8 mouse cellular contexts compared by ENCODE assay signal in genomic region chr6:29395910-29396713, GRCm38 (mm10). TPM values are rescaled to one million over a fixed set of nuclear protein-coding genes. Genes with fewer than 3 reads are reported as not detected.
DNase-seq lines count a peak whose midpoint lies in the region; ATAC-seq and TF ChIP-seq lines count a peak whose summit lies in the region.

TSS of gene Ccdc136 (plus strand) at chr6:29396309.

- no peak for DNase-seq in ES-E14 (ENCODE audit: low read depth, low spot score)
- peak; percentile 73 for DNase-seq in forebrain, embryonic 14.5 days (ENCODE audit: low spot score)
- DNase-seq in heart, postnatal 10 days, result peak; percentile 71 to 73
- peak; percentile 79 to 85 for DNase-seq in kidney, postnatal 4 days
- DNase-seq in liver, postnatal 0 days, result peak; percentile 60
- DNase-seq in urinary bladder, postnatal 10 days (ENCODE audit: low spot score), result peak; percentile 27

- no peaks in the 10 kb centered on the region for H3K9me3 ChIP-seq in ES-E14 (ENCODE audit: control insufficient read depth, insufficient read depth, low read depth, low read length)
- H3K9me3 ChIP-seq in forebrain, embryonic 14.5 days (replicated peaks; ENCODE audit: control insufficient read depth, low read length), result no peaks in the 10 kb centered on the region
- no peaks in the 10 kb centered on the region for H3K9me3 ChIP-seq in liver, postnatal 0 days (ENCODE audit: low read length)
- no peaks in the 10 kb centered on the region for H3K9me3 ChIP-seq in neural tube, embryonic 15.5 days (replicated peaks)

- peak within 1 kb of the TSS; percentile 63 for H3K9ac ChIP-seq in ES-E14 (ENCODE audit: insufficient read depth, low read depth, low read length, poor library complexity, severe bottlenecking)
- peak within 1 kb of the TSS; percentile 81 for H3K9ac ChIP-seq in forebrain, embryonic 14.5 days (ENCODE audit: low read length)
- H3K9ac ChIP-seq in liver, postnatal 0 days (replicated peaks), result no peak within 1 kb of the TSS
- peak within 1 kb of the TSS; percentile 86 for H3K9ac ChIP-seq in neural tube, embryonic 15.5 days (replicated peaks)

- no peak within 1 kb of the TSS for H3K27ac ChIP-seq in ES-E14 (ENCODE audit: insufficient read depth, low read depth, low read length, poor library complexity, severe bottlenecking)
- H3K27ac ChIP-seq in forebrain, embryonic 14.5 days (ENCODE audit: low read depth, low read length), result peak within 1 kb of the TSS; percentile 80
- no peak within 1 kb of the TSS for H3K27ac ChIP-seq in liver, postnatal 0 days (ENCODE audit: low read depth)
- peak within 1 kb of the TSS; percentile 82 for H3K27ac ChIP-seq in neural tube, embryonic 15.5 days (replicated peaks)

- H3K36me3 ChIP-seq in ES-E14 (ENCODE audit: control insufficient read depth, insufficient read depth, low read length, poor library complexity, severe bottlenecking), result peaks cover 4% of the 10 kb centered on the region; the same call in 1 of the 2 replicates
- H3K36me3 ChIP-seq in forebrain, embryonic 14.5 days (ENCODE audit: control insufficient read depth, insufficient read depth, low read length), result no peaks in the 10 kb centered on the region
- no peaks in the 10 kb centered on the region for H3K36me3 ChIP-seq in liver, postnatal 0 days (replicated peaks; ENCODE audit: insufficient read depth, low read length)
- H3K36me3 ChIP-seq in neural tube, embryonic 15.5 days, result no peaks in the 10 kb centered on the region

- H3K4me3 ChIP-seq in ES-E14 (ENCODE audit: insufficient read depth in 1 of 2, low read depth in 1 of 2, low read length in 2 of 2, poor library complexity in 1 of 2, severe bottlenecking in 1 of 2), result peak within 1 kb of the TSS; percentile 87 to 91
- H3K4me3 ChIP-seq in forebrain, embryonic 14.5 days (ENCODE audit: low read depth, low read length), result peak within 1 kb of the TSS; percentile 69
- H3K4me3 ChIP-seq in liver, postnatal 0 days (ENCODE audit: low read depth, low read length), result peak within 1 kb of the TSS; percentile 48
- peak within 1 kb of the TSS; percentile 70 for H3K4me3 ChIP-seq in neural tube, embryonic 15.5 days (replicated peaks)

- intact Hi-C loops in heart, postnatal 10 days (cut with DNase I), result loop anchor here (2.0 to 10.0 kb wide), 2 partner anchors 37 to 259 kb away; partner anchors contain the start of gene Flnc

- 2% methylated on average over 45 of the region's 49 CpGs for WGBS in forebrain, embryonic 14.5 days
- WGBS in liver, postnatal 0 days (ENCODE audit: insufficient replicate concordance), result 1% methylated on average over 27 of the region's 49 CpGs
- WGBS in neural tube, embryonic 15.5 days, result under 1% methylated on average over 37 of the region's 49 CpGs

- peak; percentile 85 for ATAC-seq in cerebellum, adult (ENCODE audit: insufficient number of reproducible peaks, low FRiP score, low TSS enrichment)
- ATAC-seq in forebrain, embryonic 14.5 days, result peak; percentile 92
- peak; percentile 73 for ATAC-seq in liver, postnatal 0 days
- ATAC-seq in neural tube, embryonic 15.5 days (ENCODE audit: low FRiP score), result peak; percentile 97

- H3K27me3 ChIP-seq in forebrain, embryonic 14.5 days (replicated peaks; ENCODE audit: control insufficient read depth, insufficient read depth, low read length), result no peaks in the 10 kb centered on the region; the same call in 1 of the 2 replicates
- peaks cover 66% of the 10 kb centered on the region for H3K27me3 ChIP-seq in liver, postnatal 0 days (ENCODE audit: insufficient read depth, low read length)
- peaks cover 8% of the 10 kb centered on the region; the same call in 1 of the 2 replicates for H3K27me3 ChIP-seq in neural tube, embryonic 15.5 days (replicated peaks)

- peaks cover 7 to 11% of the 10 kb centered on the region in 2 experiments; a peak in 3 of 4 replicates for H3K4me1 ChIP-seq in ES-E14 (ENCODE audit: control insufficient read depth in 2 of 2, insufficient read depth in 2 of 2, low read length in 2 of 2, poor library complexity in 1 of 2)
- peaks cover 6% of the 10 kb centered on the region; the same call in 1 of the 2 replicates for H3K4me1 ChIP-seq in forebrain, embryonic 14.5 days (ENCODE audit: control insufficient read depth, insufficient read depth, low read length)
- H3K4me1 ChIP-seq in liver, postnatal 0 days (ENCODE audit: insufficient read depth), result peaks cover 8% of the 10 kb centered on the region; the same call in 1 of the 2 replicates
- H3K4me1 ChIP-seq in neural tube, embryonic 15.5 days, result peaks cover 23% of the 10 kb centered on the region

- peak within 1 kb of the TSS; percentile 82 for H3K4me2 ChIP-seq in forebrain, embryonic 14.5 days (ENCODE audit: low read length)
- peak within 1 kb of the TSS; percentile 83 for H3K4me2 ChIP-seq in liver, postnatal 0 days (ENCODE audit: low read depth, low read length)
- peak within 1 kb of the TSS; percentile 89 for H3K4me2 ChIP-seq in neural tube, embryonic 15.5 days

- TF ChIP-seq CTCF in liver, postnatal 0 days (IDR thresholded peaks at IDR 0.05; ENCODE audit: low read depth), result no peak

- TF ChIP-seq EP300 in liver, postnatal 0 days (IDR thresholded peaks at IDR 0.05; ENCODE audit: low read depth), result no peak

- in situ Hi-C loops in ES-E14 (cut with MboI; ENCODE audit: low sequenced_read_pairs in 2 of 2, unreplicated experiment in 2 of 2), result no loop called here

TF ChIP-seq in ES-E14, 5 proteins besides CTCF, POLR2A, EP300 and RAD21:
- TF ChIP-seq ZC3H11A (IDR thresholded peaks at IDR 0.05; ENCODE audit: borderline replicate concordance, low read depth, low read length), result no peak
- no peak for TF ChIP-seq MAFK (IDR thresholded peaks at IDR 0.05; ENCODE audit: insufficient read depth, low read depth, low read length)
- TF ChIP-seq CHD2 (IDR thresholded peaks at IDR 0.05; ENCODE audit: low read depth, low read length), result no peak
- TF ChIP-seq HCFC1 (IDR thresholded peaks at IDR 0.05; ENCODE audit: borderline replicate concordance, insufficient read depth, low read length), result no peak; the same call in 1 of the 2 replicates
- TF ChIP-seq ZNF384 (IDR thresholded peaks at IDR 0.05; ENCODE audit: low read depth, low read length), result no peak

RNA-seq across cellular contexts. Expression of gene Ccdc136, which starts in this region (rescaled TPM):
- total RNA-seq in ES-E14 (2012; rRNA removed), result 10.5 and 18.2 TPM in 2 replicates
- 40.2 and 42.2 TPM in 2 replicates for polyA plus RNA-seq in forebrain, embryonic 14.5 days (2014; fragmentation: Nextera tagmentation; extraction: Ambion mirVana)
- total RNA-seq in heart, postnatal 10 days (2021), result 1 to 10 TPM; 6.1 to 7.9 TPM
- 0.09 and 0.22 TPM in 2 replicates for polyA plus RNA-seq in liver, postnatal 0 days (2015; fragmentation: Nextera tagmentation; extraction: Ambion mirVana)
- polyA plus RNA-seq in neural tube, embryonic 15.5 days (2015; fragmentation: Nextera tagmentation; extraction: Ambion mirVana), result 49.2 and 53.6 TPM in 2 replicates

Comparison
In these comparisons a context has a peak if more than half of its experiments do, and no peak if none do; other contexts are left out.
1. RNA of gene Ccdc136 (polyA plus RNA-seq): 49.2 to 53.6 TPM in neural tube, embryonic 15.5 days and 40.2 to 42.2 TPM in forebrain, embryonic 14.5 days; 0.09 to 0.22 TPM in liver, postnatal 0 days; every median in the first group is over 10 times any median in the second.
2. Peak in DNase-seq, ATAC-seq, H3K4me3 ChIP-seq and H3K4me2 ChIP-seq in liver, postnatal 0 days; RNA of the gene not detected or under 1 TPM.
3. H3K27ac ChIP-seq: peak in forebrain, embryonic 14.5 days (single experiment) and neural tube, embryonic 15.5 days (single experiment); none in ES-E14 (single experiment) and liver, postnatal 0 days (single experiment).
4. Peak in every context shown above with its lines, with median percentiles within 50 percentile points of each other: H3K4me3 ChIP-seq, ATAC-seq and H3K4me2 ChIP-seq.